Mouse (Mus musculus): ENCODE results near the gene Olfr706. TPM values are rescaled to one million over a fixed set of nuclear protein-coding genes. Genes with fewer than 3 reads are reported as not detected.

The Olfr706 gene
- total RNA-seq (2023), result not detected

GRCm38 (mm10) chr7:106888062-106888461 lies at the start of gene Olfr706:
TSS of gene Olfr706 (minus strand) at chr7:106888162.

GRCm38 (mm10) chr7:106932119-106932518 lies 44.2 kb upstream of the Olfr706 start, which contains the start of gene Olfr709-ps1:
TSS of gene Olfr709-ps1 (minus strand) at chr7:106932219.

GRCm38 (mm10) chr7:106907676-106908075 lies 19.7 kb upstream of the Olfr706 start, which contains the start of gene Olfr1532-ps1:
TSS of gene Olfr1532-ps1 (plus strand) at chr7:106908001.

GRCm38 (mm10) chr7:106901141-106901540 lies 13.2 kb upstream of the Olfr706 start, which contains the start of gene Olfr707:
TSS of gene Olfr707 (minus strand) at chr7:106901241.

GRCm38 (mm10) chr7:106876791-106877190 lies 11.2 kb downstream of the Olfr706 start, which contains the start of gene Olfr705:
TSS of gene Olfr705 (minus strand) at chr7:106876891.

GRCm38 (mm10) chr7:106862885-106863284 lies 25.1 kb downstream of the Olfr706 start, which contains the start of gene Olfr704:
TSS of gene Olfr704 (plus strand) at chr7:106863185.

GRCm38 (mm10) chr7:106843060-106843459 lies 44.9 kb downstream of the Olfr706 start, which contains the start of gene Olfr703:
TSS of gene Olfr703 (plus strand) at chr7:106843360.

GRCm38 (mm10) chr7:106833793-106834192 lies 54.2 kb downstream of the Olfr706 start, which contains the start of gene Olfr702:
TSS of gene Olfr702 (minus strand) at chr7:106833893.

Other genes starting within 250 kb of the Olfr706 start
- not detected for gene Olfr693, start 207.6 kb downstream of the Olfr706 start, total RNA-seq (2023)
- gene Olfr694, start 196.3 kb downstream of the Olfr706 start, total RNA-seq (2023), result not detected
- not detected for gene Olfr695, start 171.8 kb downstream of the Olfr706 start, total RNA-seq (2023)
- not detected for gene Olfr697, start 145.7 kb downstream of the Olfr706 start, total RNA-seq (2023)
- gene Olfr698, start 132.8 kb downstream of the Olfr706 start, total RNA-seq (2023), result not detected
- not detected for gene Olfr699, start 95.0 kb downstream of the Olfr706 start, total RNA-seq (2023)
- gene Olfr700, start 79.3 kb downstream of the Olfr706 start, total RNA-seq (2023), result not detected
- not detected for gene Olfr701, start 74.0 kb downstream of the Olfr706 start, total RNA-seq (2023)
- not detected for gene Olfr702, start 54.3 kb downstream of the Olfr706 start, total RNA-seq (2023)
- gene Olfr703, start 44.8 kb downstream of the Olfr706 start, total RNA-seq (2023), result not detected
- not detected for gene Olfr704, start 25.0 kb downstream of the Olfr706 start, total RNA-seq (2023)
- gene Olfr705, start 11.3 kb downstream of the Olfr706 start, total RNA-seq (2023), result not detected
- gene Olfr707, start 13.1 kb upstream of the Olfr706 start, total RNA-seq (2023), result not detected
- gene Olfr1532-ps1, start 19.8 kb upstream of the Olfr706 start, total RNA-seq (2023), result not detected
- under 1 TPM; 0.07 to 0.22 TPM for gene Olfr709-ps1, start 44.1 kb upstream of the Olfr706 start, total RNA-seq (2023)
- not detected for gene Olfr710, start 60.1 kb upstream of the Olfr706 start, total RNA-seq (2023)
- not detected for gene Olfr6, start 75.8 kb upstream of the Olfr706 start, total RNA-seq (2023)
- not detected for gene Olfr711, start 87.3 kb upstream of the Olfr706 start, total RNA-seq (2023)
- not detected for gene Olfr2, start 117.9 kb upstream of the Olfr706 start, total RNA-seq (2023)
- not detected for gene Olfr713, start 143.0 kb upstream of the Olfr706 start, total RNA-seq (2023)
- gene Olfr714, start 182.8 kb upstream of the Olfr706 start, total RNA-seq (2023), result not detected
- gene Olfr17, start 205.1 kb upstream of the Olfr706 start, total RNA-seq (2023), result not detected
- not detected for gene Olfr715b, start 222.2 kb upstream of the Olfr706 start, total RNA-seq (2023)
- gene Olfr715, start 242.9 kb upstream of the Olfr706 start, total RNA-seq (2023), result not detected

Data from neutrophil, adult 59 days (primary cell).